Mouse (Mus musculus) thymus, postnatal 36 days (tissue): ENCODE data around the gene Cpvl.
A peak's percentile ranks its signal among the peaks of the same experiment; 100 is the strongest.

ENCODE experiments used
- DNase-seq, 2 experiments: peaks; one replicate each; pipeline ENCODE4 v3.0.0; 2022; ENCODE audit warnings: mixed read lengths in 2 of 2

The Cpvl gene

DNA sequence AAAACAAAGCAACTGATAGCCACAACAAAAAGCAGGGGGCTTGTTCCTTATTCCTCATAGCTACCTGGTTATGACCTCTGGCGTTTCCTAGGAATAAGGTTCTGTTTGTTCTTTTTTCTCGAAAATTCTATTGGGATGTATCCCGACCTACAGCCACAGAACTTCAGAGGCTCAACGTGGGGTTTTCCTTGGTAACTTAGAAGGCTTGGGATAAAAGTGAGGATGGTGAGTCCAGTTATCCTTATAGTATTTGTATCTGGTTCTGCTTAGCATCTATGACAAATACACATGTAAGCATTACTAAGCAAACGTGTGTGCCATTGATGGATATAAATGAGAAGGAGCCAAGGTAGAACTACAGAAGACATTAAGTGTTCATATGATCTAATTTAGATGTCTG is at the start of gene Cpvl:
Gene Cpvl (minus strand): TSS at position 101 of the 400 bp plus-strand sequence.
- DNase-seq = no peak

DNA sequence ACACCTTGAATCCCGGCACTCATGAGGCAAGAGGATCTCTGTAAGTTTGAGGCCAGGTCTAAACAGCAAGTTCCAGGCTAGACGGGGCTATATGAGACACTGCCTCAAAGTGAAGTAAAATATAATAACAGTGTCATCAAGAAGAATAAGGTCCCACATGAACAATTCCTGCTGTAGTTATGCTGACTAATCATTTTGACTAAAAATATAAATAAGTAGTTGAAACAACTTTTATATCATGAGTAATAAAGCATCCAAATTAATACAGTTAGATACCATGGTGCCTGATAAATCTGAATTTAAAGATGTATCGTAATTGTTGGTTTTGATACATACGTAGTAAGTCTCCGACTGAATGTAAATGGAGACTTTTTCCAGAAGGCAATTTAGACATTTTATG is 45.4 kb upstream of the Cpvl start:
- DNase-seq = no peak

DNA sequence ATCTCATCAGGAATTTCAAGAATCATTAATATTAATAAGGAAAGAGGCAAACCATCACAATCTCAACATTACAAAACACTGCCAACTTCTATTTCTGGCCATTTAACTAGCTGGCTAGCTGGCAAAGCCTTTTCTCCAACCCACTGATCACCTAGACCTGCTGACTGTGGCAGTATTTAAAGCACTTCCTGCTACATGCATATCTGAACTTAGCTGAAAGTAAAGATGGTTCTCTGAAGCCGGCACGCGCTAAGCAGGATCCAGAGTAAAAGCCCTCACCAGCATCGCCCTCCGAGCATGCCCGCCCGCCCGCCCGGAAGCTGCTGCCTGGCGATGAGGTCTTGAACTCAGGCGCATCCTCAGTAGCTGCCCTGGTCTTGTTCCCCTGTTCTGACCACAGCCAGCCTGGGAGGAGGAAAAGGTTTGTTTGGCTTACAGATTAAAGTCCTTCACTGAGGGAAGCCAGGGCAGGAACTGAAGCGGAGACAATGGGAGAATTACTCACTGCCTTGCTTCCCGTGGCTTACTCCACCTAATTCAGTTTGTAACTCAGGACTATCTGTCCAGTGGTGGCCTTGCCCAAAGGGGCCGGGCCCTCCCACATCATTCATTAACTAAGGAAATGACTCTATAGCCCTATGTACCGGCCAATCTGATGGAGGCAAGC is 42.8 kb upstream of the Cpvl start:
- peak; percentile 6 to 11 for DNase-seq

DNA sequence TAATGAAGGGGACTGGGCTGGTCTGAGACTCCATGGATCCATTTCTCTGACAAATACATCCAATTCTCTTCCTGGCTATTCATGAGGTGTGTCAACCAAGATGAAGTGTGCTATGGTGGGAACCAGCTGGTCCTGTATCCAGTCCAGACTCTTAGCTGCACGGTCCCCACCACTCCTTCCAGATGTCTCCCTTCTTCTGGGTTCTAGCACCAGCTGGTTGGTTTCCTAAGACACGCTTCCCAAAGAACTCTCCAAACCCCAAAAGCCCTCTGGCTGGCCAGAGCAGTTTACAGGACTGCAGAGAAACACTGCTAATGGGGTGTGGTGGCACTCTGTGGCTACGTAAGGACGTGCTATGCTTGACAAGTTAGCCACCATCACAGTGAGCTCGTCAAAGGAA is 40.4 kb upstream of the Cpvl start:
- no peak for DNase-seq

GRCm38 (mm10) chr6:54018038-54018437 is 39.6 kb upstream of the Cpvl start:
- DNase-seq = no peak

DNA sequence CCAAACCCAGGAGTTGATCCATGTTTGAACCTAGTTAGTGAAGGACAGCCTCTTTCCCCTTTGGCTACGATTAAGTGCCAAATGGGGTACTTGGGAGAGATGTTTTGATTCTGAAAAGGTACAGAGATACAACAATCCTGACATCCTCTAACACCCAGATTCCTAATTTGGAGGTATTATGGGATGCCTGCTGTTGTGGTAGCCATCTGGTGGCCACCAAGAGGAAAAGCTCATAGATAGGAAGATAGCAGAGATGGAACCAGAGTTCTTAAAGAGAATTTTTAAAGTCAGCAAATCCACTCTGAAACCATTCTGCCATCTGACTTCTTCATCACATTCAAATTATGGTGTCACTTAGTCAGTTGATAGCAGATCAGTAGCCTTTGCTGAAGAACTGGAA is 33.7 kb upstream of the Cpvl start:
- DNase-seq = no peak

- no peak for DNase-seq
These were observed 31.9 kb upstream of the Cpvl start for GRCm38 (mm10) chr6:54010362-54010761.

- no peak for DNase-seq
These were observed 30.8 kb upstream of the Cpvl start for GRCm38 (mm10) chr6:54009293-54009692.

- no peak for DNase-seq
These were observed 30.1 kb upstream of the Cpvl start for GRCm38 (mm10) chr6:54008448-54009120.

GRCm38 (mm10) chr6:54005302-54005701 is 26.8 kb upstream of the Cpvl start:
- DNase-seq = no peak

GRCm38 (mm10) chr6:53996226-53996955 is 17.9 kb upstream of the Cpvl start:
- DNase-seq = no peak

GRCm38 (mm10) chr6:53995519-53995918 is 17.0 kb upstream of the Cpvl start:
- DNase-seq = no peak

- DNase-seq = no peak
These were observed 13.9 kb upstream of the Cpvl start for GRCm38 (mm10) chr6:53992386-53992785.

DNA sequence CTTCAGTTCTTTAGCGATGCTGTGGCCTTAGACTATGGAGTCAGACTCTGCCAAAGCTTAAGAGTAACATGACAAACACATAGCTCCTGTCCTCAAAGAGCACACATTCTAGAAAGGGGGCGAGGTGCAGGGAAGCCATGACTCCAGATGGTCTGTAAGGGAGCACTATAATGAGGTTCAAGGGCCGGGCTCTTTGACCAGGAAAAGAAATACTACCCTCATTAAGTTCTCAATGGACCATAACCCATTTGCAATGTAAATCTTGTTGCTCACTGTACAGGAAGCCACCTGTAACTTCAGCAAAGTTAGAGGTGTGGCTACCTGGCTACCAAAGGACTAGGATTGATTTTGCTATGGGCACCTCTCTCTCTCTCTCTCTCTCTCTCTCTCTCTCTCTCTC is 8.8 kb upstream of the Cpvl start:
- no peak for DNase-seq

DNA sequence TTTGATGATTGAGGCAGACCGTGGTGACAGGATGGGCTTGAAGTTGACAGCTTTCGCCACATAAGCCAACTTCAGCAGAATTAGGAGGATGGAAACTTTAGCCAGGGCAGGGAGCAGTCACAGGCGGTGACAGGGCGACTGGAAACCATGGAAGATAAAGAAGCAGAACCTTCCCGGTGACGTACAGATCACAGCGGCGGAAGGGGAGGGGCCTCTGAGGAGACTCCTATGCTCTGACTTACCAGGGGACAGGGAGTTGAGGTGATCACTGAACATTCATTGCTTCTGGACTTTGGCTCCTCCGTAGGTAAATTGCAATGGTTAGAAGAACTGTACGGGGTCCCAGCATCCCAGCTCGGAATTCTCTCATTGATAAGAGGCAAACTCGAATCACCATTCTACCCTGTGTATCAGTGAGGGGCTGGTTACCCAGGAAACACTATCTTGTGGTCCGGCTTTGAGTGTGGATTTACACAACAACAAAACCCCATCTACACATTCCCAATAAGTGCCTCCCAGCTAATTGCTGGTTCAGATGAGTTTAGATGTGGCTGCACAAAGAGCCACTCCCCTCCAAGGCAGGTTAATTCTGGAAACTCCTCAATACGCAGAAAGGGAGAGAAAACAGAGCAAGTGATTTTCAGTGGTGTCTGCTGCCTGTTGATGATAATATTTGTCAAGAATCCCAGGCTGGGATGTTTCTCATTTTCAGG is 8.0 kb upstream of the Cpvl start:
- DNase-seq = no peak

DNA sequence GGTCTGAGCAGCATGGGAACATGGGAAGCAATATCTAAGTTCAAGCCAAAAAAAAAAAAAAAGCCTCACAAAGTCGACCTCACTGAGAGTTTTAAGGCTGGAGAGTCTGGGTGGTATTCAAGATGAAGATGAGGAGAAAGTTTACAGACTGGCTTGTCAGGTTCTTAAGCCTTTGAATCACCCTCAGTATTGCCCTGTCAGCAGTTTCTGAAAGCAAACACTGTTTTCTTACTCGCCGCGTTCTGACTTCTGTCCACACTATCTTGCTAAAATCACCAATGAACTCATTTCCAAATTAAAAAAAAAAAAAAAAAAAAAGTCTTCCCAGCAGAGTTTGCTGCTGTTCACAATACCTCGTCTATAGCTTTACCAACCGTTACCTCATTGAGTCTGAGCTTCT is 5.3 kb upstream of the Cpvl start:
- no peak for DNase-seq

DNA sequence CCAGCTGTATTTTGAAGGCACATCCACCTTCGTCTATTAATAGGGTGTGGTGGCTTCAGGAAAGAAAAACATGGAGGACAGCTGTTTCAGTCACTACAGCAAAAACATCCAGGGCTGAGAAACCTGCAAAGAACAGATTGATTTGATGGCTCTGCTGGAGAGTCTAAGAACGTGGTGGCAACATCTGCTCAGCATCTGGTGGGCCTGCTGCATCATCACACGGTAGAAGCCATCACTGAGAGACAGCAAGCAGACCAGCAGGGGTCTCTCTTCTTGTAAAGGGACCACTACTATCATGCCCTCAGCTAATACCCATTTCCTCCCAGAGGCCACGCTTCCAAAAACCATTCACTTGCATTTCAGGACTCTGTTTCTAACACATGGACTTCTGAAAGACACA is 4.1 kb upstream of the Cpvl start:
- peak in 1 of 2 experiments; percentile 8 for DNase-seq

DNA sequence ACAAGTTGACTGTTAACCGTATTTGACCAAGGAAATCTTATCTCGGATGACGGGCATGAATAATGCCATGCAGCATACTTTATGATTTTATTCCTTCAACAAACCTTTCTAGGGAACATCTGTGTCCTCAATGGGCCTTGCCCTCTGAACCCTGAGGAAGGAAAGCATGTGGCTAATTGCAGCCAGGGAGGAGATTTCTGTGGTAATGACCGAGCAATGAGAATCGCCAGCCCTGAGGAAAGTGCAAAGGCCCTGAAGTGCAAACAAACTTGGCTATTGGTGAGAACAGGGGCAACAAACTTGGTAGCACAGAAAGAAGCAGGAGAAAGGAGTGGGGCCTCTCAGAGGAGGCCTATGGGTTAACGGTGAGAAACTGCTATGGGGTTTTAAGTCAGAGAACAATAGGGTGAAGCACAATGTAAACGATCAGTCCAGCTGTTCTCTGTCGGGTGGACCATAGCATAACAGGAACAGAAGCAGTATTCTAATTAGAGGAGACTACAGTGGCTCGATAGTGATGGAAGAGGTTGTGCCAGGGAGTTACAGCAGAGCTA is 3.7 kb upstream of the Cpvl start:
- no peak for DNase-seq

- DNase-seq = no peak
These were observed 2.5 kb upstream of the Cpvl start for GRCm38 (mm10) chr6:53980817-53981480.

DNA sequence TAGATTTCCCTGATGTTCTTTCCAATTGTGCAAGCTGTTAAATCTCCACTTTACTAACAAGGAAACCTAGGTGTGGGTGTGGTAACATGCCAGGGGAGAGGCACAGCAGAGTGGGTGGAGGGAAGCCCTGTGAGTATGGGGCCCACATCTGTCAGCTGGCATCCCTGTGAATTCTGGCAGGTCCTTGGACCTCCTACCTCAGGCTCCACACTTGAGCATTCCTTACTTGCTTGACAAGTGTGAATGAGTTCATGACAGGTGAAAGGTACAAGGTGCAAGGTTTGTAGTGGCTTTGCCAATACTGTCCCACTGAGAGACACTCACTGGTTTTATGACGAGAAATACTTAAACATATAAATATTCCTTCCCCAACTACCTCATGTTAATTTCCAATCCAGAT is 4.4 kb downstream of the Cpvl start:
- DNase-seq = no peak

DNA sequence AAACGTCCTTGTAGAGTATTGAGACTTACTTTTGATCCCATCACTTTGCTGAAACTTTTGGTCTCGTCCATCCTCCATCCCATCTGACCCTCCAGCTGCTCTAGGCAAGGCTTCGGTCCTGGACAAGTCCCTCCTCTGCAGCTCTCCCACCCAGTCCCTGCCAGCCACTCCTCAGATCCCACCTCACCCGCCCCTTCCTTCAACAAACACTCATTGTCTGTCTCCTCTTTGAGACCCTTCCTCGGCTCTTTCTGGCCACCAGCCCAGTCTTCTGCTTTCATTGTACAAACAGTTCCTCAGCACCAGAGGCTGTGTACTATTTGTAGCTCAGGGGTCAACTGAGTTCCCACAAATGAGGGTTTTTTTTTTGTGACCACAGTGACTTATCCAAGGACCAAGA is 5.0 kb downstream of the Cpvl start:
- no peak for DNase-seq

DNA sequence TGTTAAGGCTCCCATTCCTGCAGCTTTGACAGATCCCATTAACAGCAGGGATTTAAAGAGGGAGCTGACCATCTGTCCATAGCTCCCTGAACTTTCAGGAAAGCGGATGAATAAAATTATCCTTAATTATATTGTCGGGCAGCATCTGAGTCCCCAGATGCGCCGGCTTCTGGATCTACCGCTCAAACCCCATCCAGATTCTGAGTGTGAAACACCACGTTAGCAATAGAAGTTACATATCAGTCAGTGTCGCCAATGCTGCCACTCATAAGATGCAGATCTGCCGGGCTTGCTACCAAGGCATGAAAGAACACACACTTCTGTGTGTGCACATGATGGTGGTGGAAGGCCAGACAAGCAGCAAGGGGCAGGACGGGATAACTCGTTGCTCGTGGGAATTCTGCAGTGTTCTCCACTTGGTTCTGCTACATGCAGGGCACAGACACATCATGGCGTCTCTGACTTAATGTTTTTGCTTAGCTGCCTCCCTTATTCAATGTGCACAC is 6.2 kb downstream of the Cpvl start:
- DNase-seq = no peak
